Mouse (Mus musculus): ENCODE measurements at regions not wholly inside any gene's neighbourhood (a gene's known extent, or its start where the extent isn't known, plus 50 kb on each side); places are given as distances from the start of the nearest gene placed in this dataset.

- no peak for DNase-seq (ENCODE audit: extremely low spot score, low read depth, low spot score)
Observed at GRCm38 (mm10) chr5:4697346-4698095, 60.3 kb downstream of the Fzd1 start.

- DNase-seq (ENCODE audit: extremely low spot score, low read depth, low spot score), result no peak
Observed at GRCm38 (mm10) chr5:4696701-4697100, 61.1 kb downstream of the Fzd1 start.

- DNase-seq (ENCODE audit: extremely low spot score, low read depth, low spot score), result no peak
Observed at GRCm38 (mm10) chr5:4689130-4689529, 68.7 kb downstream of the Fzd1 start.

DNA sequence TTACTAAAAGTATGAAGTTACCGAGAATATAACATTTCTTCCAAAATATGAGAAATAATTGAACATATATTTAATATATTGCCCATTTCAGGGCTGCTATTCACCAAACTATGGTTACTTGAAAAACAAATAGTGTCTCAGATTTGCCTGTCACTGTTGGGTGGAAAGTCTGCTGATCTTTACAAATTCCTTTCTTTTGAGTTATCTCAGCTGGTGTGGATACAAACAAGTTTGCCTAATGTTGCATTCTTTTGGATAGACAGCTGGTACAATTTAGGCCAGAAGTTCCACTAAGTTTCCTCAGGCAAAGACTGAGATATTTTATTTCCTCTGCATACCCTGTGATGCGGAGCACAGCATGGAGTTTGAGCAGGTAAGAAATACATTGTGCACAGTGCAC, 82.5 kb downstream of the Fzd1 start:
- DNase-seq (ENCODE audit: extremely low spot score, low read depth, low spot score), result no peak

GRCm38 (mm10) chr5:4666381-4666780, 91.5 kb downstream of the Fzd1 start:
- DNase-seq (ENCODE audit: extremely low spot score, low read depth, low spot score), result no peak

GRCm38 (mm10) chr5:4665978-4666377, 91.9 kb downstream of the Fzd1 start:
- no peak for DNase-seq (ENCODE audit: extremely low spot score, low read depth, low spot score)

DNA sequence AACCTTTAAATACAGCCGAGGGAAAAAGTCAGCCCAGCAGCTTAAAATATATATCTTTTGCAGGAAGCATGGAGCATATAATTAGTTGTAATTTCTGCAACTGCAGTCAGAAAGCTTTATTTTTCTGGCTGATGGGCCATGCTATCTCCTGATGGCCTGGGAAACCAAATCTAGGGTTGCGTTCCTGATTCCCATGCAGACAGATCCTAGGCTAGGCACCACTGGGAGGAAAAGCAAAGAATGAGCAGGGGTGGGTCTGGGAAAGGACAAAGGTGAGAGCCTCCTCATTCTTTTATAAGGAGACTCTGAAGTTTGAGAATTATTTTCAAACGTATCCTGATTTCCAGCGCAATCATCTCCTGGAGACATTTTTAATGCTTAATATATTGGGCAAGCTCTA, 92.9 kb downstream of the Fzd1 start:
- DNase-seq (ENCODE audit: extremely low spot score, low read depth, low spot score), result no peak

- no peak for DNase-seq (ENCODE audit: extremely low spot score, low read depth, low spot score)
Observed at GRCm38 (mm10) chr5:4664488-4664887, 93.3 kb downstream of the Fzd1 start.

GRCm38 (mm10) chr5:4662198-4662585, 95.6 kb downstream of the Fzd1 start:
- DNase-seq (ENCODE audit: extremely low spot score, low read depth, low spot score), result no peak

GRCm38 (mm10) chr5:4661420-4662197, 96.2 kb downstream of the Fzd1 start:
- DNase-seq (ENCODE audit: extremely low spot score, low read depth, low spot score), result no peak

DNA sequence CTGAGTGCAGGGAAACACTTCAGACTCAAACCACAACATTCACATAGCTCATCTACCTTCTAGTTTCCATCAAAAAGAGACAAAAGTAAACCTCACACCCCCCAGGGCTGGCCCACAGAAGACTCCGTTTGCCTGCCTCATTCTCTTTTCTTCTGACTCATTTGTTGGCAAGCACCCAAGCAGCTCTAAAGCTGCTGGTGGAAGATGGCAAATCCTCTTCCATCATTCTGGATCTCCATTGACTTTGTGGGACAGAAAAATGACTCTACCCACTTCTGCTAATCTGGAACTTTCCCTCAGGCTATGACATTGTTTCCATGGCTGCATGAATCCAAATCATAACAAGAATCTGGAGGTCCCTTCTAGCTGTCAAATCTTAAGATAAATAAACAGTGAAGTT, 99.9 kb downstream of the Fzd1 start:
- DNase-seq (ENCODE audit: extremely low spot score, low read depth, low spot score), result no peak

DNA sequence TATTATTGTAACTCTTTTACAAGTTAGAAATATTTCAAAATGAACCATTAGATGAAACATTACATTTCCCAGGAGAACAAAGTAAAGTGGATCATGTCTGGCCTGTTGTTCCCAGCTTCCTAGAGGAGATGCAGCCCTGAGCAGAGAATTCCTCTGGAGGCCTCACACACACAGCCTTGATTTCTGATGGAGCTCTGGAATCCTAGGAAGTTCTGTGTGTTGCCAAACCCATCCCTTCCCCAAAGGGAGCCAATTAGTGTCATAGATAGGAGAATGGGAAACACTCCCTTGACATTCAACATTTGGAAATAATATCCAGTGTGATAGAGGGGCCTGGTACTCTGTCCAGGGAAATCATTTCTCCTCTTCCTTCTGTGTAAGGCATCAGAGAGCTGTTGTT, 103.6 kb downstream of the Fzd1 start:
- DNase-seq (ENCODE audit: extremely low spot score, low read depth, low spot score), result no peak

DNA sequence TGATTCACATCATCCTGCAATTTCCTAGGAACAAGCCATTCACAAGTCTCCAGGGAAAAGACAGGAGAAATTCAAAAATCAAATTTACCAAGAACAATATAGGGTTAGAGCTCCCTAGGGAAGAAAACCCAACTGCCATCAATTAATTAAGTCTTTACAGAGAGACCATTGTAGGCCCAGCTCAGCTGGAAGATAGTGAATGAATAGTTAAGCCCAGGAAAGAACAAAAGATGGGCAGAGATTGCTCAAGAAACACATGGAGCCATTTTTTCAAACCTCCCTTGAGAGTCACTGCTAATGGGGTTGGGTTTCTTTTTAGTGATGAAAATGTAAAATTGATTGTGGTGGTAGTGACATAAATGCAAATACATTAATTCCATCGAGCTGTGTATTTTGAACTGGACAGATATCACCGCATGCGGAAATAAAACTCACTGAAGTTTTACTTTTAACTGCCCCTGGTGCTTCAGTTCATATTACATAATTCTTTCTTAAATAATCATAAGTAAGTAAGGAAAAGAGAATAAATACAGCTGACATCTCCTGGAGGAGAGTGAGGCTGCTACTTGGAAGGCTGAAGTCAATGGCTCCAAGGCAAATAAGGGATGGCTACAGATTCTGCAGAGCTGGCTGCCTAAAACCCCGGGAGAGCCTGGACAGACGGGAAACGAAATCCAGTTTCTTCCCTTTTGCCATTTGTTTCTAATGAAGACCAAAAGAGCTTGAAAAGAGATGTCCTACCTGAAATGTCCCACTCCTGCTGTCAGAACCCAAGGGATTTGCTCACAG, 106.5 kb downstream of the Fzd1 start:
- no peak for DNase-seq (ENCODE audit: extremely low spot score, low read depth, low spot score)

DNA sequence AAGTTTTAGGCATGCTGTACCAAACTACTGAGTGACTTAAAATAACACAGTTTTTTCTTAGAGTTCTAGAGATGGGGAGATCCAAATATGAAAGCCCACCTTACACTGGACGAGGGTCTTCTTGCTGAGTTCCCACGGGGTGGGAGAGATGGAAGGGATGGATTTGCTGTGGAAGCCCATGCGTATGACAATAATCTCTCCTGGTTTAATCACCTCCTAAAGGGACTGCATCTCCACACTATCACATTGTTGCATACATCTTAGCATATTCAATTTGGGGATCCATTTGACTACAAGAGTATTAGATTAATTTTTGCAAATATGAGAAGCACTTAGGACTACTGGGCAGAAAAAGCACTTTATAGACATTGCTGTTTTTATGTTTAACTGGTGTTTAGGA, 107.1 kb downstream of the Fzd1 start:
- DNase-seq (ENCODE audit: extremely low spot score, low read depth, low spot score), result no peak

DNA sequence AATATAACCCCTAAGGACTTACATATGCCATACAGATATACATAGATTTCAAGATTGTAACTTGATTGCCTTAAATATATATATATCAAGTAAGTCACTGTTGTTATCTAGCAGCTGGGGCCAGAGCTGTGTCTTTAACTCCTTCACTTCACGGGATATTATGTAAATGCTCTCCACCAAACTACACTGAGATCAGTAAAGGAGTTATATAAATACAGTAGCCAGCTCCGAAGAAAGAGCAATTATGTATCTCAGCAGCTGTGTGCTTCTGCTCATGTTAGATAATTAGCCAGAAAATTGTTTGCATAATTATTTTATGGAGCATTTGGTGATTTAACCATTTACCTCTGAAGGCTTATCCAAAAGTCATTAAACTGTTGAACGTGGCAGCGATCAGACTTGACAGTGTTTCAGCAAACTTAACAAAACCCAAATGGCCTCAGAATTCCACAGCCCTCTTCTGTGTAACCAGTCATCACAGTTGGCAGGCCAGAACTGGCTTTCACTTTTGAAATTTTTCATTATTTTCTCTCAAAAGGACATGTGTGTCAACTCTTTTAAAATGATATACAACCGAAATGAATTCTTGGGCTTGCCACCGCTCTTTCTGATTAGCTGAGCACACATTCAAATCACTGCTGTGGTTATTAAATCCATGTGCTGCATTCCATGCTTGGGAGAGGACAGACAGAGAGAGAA, 107.8 kb downstream of the Fzd1 start:
- no peak for DNase-seq (ENCODE audit: extremely low spot score, low read depth, low spot score)

DNA sequence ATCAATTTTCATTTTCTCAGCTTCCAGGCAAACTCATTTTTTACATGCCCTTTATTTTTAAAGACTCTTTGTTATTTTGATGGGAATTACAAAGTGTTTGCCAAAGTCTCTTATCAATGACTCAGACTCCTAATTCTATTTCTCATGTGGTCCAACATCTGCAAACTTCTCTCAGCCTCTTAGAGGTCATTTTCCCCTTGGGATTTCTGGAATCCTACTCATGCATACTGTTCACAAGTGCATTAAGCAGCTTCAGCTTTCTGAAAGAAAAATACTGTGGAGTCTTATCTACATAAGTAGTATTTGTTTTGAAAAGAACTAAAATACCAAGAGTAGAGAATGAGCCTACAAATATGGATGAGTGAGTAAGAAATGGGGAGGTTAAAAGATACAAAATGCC, 116.8 kb downstream of the Fzd1 start:
- no peak for DNase-seq (ENCODE audit: extremely low spot score, low read depth, low spot score)

- DNase-seq (ENCODE audit: extremely low spot score, low read depth, low spot score), result no peak
Observed at GRCm38 (mm10) chr5:4633763-4634162, 124.1 kb downstream of the Fzd1 start.

- DNase-seq (ENCODE audit: extremely low spot score, low read depth, low spot score), result no peak
Observed at GRCm38 (mm10) chr5:4625206-4625605, 132.6 kb downstream of the Fzd1 start.

GRCm38 (mm10) chr5:4623625-4624024, 134.2 kb downstream of the Fzd1 start:
- no peak for DNase-seq (ENCODE audit: extremely low spot score, low read depth, low spot score)

GRCm38 (mm10) chr5:4620513-4621210, 137.2 kb downstream of the Fzd1 start:
- DNase-seq (ENCODE audit: extremely low spot score, low read depth, low spot score), result no peak

DNA sequence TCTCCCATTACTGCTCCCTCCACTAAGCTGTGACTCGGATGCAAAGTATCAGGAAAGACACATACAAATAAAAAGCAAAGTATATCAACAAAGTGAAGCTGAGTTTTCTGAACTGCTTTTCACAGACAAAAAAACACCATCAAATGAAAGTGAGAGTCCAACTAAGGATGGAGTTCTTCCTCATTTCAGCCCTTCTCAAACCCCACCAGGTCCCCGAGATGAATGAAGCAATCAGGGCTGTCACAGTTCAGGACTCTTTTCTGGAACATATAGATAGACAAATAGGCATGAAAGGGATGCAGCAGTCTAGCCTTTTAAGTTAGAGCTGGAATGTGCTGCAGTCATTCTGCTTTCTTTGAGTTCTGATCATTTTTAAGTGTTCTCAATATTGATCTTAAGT, 142.6 kb downstream of the Fzd1 start:
- no peak for DNase-seq (ENCODE audit: extremely low spot score, low read depth, low spot score)
